Mouse (Mus musculus) liver, embryonic 16.5 days (tissue): ENCODE results near the gene Med8. TPM values are rescaled to one million over a fixed set of nuclear protein-coding genes. Genes with fewer than 3 reads are reported as not detected.

Source experiments
- ATAC-seq: fragments of 200-750 bp; cut with Nextera tagmentation; 2 replicates; pipeline ENCODE4 v1.8.0; 2017; ENCODE audit warnings: low read depth, mild to moderate bottlenecking, moderate number of reproducible peaks, moderate library complexity
- H3K27ac ChIP-seq: fragments of 300-500 bp; sonication (generic); 2 replicates; pipeline ENCODE4 v1.5.1; 2014; ENCODE audit warnings: mild to moderate bottlenecking, low read length
- H3K27me3 ChIP-seq: fragments of 300-500 bp; sonication (generic); 2 replicates; pipeline ENCODE4 v1.6.1; 2014; ENCODE audit warnings: low read depth, low read length, mixed read lengths; ENCODE audit not compliant: control insufficient read depth, insufficient read depth
- H3K36me3 ChIP-seq: fragments of 300-500 bp; sonication (generic); 2 replicates; pipeline ENCODE4 v1.6.1; 2014; ENCODE audit warnings: mild to moderate bottlenecking; ENCODE audit not compliant: control insufficient read depth, insufficient read depth
- H3K4me1 ChIP-seq: fragments of 300-500 bp; sonication (generic); 2 replicates; pipeline ENCODE4 v1.6.1; 2014; ENCODE audit warnings: low read depth, low read length, mixed read lengths; ENCODE audit not compliant: control insufficient read depth
- H3K4me2 ChIP-seq: fragments of 300-500 bp; sonication (generic); 2 replicates; pipeline ENCODE4 v1.6.1; 2014; ENCODE audit warnings: low read depth, low read length, mixed read lengths
- H3K4me3 ChIP-seq: fragments of 300-500 bp; sonication (generic); 2 replicates; pipeline ENCODE4 v1.5.1; 2014; ENCODE audit warnings: low read depth, mild to moderate bottlenecking, low read length
- H3K9ac ChIP-seq: fragments of 300-500 bp; sonication (generic); 2 replicates; pipeline ENCODE4 v1.6.1; 2014; ENCODE audit warnings: low read depth, low read length
- H3K9me3 ChIP-seq: fragments of 300-500 bp; sonication (generic); replicated peaks from 2 replicates; pipeline ENCODE4 v1.6.1; 2016; ENCODE audit warnings: low read length; ENCODE audit not compliant: control insufficient read depth
- WGBS: fragments of 180-500 bp; shearing (Covaris S2); extraction: QIAGEN DNeasy Blood & Tissue Kit; methylation state at CpG from one replicate; pipeline ENCODE4 v1.1.7; 2014; ENCODE audit not compliant: insufficient replicate concordance; 5-methylcytosine and 5-hydroxymethylcytosine counted together
- polyA plus RNA-seq: library from polyadenylated mRNA; unstranded; fragments of >200 nt; fragmentation: Nextera tagmentation; extraction: Ambion mirVana; gene quantifications from 2 replicates; pipeline ENCODE4 v1.2.1, GENCODE M21; 2015

Gene Med8
- polyA plus RNA-seq, 1 experiment from 2014 or later, result 60.9 TPM

GRCm38 (mm10) chr4:118437829-118438253, 28.7 kb downstream of the Med8 start:
- H3K4me2 ChIP-seq, result peak overlapping the region; percentile 89
- no peaks in the 10 kb centered on the region for H3K9me3 ChIP-seq
- H3K4me1 ChIP-seq, result peaks cover 38% of the 10 kb centered on the region
- no peaks in the 10 kb centered on the region for H3K27me3 ChIP-seq
- peaks cover 28% of the 10 kb centered on the region for H3K36me3 ChIP-seq
- WGBS, result 9% methylated on average over 12 of the region's 12 CpGs
- H3K4me3 ChIP-seq, result peak overlapping the region; percentile 90
- H3K9ac ChIP-seq, result peak overlapping the region; percentile 91
- no peak for ATAC-seq
- peak overlapping the region; percentile 91 for H3K27ac ChIP-seq

GRCm38 (mm10) chr4:118445088-118445487, 36.0 kb downstream of the Med8 start:
- H3K4me2 ChIP-seq, result no peak overlapping the region

DNA sequence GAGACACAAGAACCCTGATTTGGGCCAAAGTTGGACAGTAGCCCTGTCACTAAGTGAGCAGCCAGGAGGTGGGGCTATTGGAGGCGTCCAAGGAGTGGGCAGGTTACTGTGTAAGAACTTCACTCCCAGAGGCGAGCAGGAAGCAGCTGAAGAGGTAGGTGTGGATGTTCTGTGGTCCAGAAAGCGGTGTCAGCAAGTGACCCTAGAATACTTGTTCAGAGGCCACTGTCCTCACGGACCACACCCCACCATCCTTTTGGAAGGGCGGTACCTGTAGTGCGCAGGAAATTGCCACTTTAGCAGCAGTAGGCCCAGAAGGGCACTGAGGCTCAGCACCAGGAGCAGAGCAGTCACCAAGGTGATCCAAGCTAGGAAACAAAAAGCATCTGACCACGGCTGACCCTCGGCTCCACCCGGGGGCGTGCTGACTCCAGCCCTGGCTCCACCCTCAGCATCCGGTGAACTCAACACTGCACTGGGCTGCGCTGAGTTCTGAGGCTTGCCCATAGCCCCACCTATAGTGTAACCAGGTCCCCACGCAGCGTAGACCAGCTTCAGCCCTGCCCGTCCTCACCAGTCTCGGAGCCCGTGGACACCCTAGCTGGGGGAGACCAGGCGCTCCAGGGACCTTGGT, 36.8 kb downstream of the Med8 start:
- ATAC-seq, result no peak
- H3K27ac ChIP-seq, result no peak overlapping the region
- 56% methylated on average over 18 of the region's 18 CpGs for WGBS

More at GRCm38 (mm10) chr4:118445088-118445487, 36.0 kb downstream of the Med8 start:
- Histone ChIP-seq H3K9ac (no peak overlapping the region), H3K27me3 (no peaks in the 10 kb centered on the region), H3K4me3 (no peak overlapping the region), H3K27ac (no peak overlapping the region), H3K4me1 (no peaks in the 10 kb centered on the region), H3K36me3 (no peaks in the 10 kb centered on the region), H3K9me3 (no peaks in the 10 kb centered on the region)
- ATAC-seq, result no peak
- 76% methylated on average over 10 of the region's 10 CpGs for WGBS

GRCm38 (mm10) chr4:118446415-118447153, 37.4 kb downstream of the Med8 start:
- no peak for ATAC-seq
- no peaks in the 10 kb centered on the region for H3K4me1 ChIP-seq
- H3K9me3 ChIP-seq, result no peaks in the 10 kb centered on the region
- peak overlapping the region; percentile 16; the same call in 1 of the 2 replicates for H3K4me3 ChIP-seq
- no peak overlapping the region for H3K27ac ChIP-seq
- no peaks in the 10 kb centered on the region for H3K36me3 ChIP-seq
- WGBS, result 59% methylated on average over 24 of the region's 24 CpGs
- H3K9ac ChIP-seq, result no peak overlapping the region
- H3K27me3 ChIP-seq, result no peaks in the 10 kb centered on the region
- H3K4me2 ChIP-seq, result peak overlapping the region; percentile 28

More for the DNA sequence above, 36.8 kb downstream of the Med8 start:
- no peaks in the 10 kb centered on the region for H3K36me3 ChIP-seq
- peak overlapping the region; percentile 16; the same call in 1 of the 2 replicates for H3K4me3 ChIP-seq
- H3K27me3 ChIP-seq, result no peaks in the 10 kb centered on the region
- no peak overlapping the region for H3K9ac ChIP-seq
- H3K9me3 ChIP-seq, result no peaks in the 10 kb centered on the region
- H3K4me1 ChIP-seq, result no peaks in the 10 kb centered on the region
- peak overlapping the region; percentile 28 for H3K4me2 ChIP-seq

GRCm38 (mm10) chr4:118457345-118457975, 48.3 kb downstream of the Med8 start, which contains the start of gene Mpl:
Gene Mpl (minus strand): TSS chr4:118457513.
- Histone ChIP-seq H3K36me3 (no peaks in the 10 kb centered on the region), H3K27me3 (no peaks in the 10 kb centered on the region), H3K9me3 (no peaks in the 10 kb centered on the region), H3K27ac (no peak within 1 kb of the TSS), H3K4me1 (no peaks in the 10 kb centered on the region), H3K4me2 (no peak within 1 kb of the TSS), H3K9ac (no peak within 1 kb of the TSS), H3K4me3 (no peak within 1 kb of the TSS)
- ATAC-seq, result peak; percentile 30; the same call in 1 of the 2 replicates
- 24% methylated on average over 9 of the region's 9 CpGs for WGBS

DNA sequence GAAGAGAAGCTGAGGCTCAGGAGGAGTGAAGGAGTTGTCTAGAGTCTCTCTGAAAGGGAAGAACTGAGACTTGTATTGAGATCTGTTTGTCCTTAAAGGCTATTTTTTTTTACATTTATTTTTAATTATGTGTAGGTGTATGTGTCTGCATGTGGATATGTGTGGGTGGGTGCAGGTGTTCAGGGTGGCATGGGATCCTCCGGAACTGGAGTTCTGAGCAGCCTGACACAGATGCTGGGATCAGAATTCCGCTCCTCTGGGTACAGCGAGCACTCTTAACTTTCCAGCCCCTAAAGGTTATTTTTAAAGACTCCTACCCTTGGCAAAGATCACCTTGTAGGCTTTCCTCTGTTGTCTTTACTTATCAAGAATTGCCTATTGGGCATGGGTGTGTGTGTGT, 55.8 kb downstream of the Med8 start:
- ATAC-seq, result no peak
- Histone ChIP-seq H3K4me3 (no peak overlapping the region), H3K27me3 (no peaks in the 10 kb centered on the region), H3K4me2 (no peak overlapping the region), H3K9me3 (no peaks in the 10 kb centered on the region), H3K27ac (no peak overlapping the region), H3K36me3 (no peaks in the 10 kb centered on the region), H3K9ac (no peak overlapping the region), H3K4me1 (no peaks in the 10 kb centered on the region)
- 63% methylated on average over 3 of the region's 3 CpGs for WGBS

Other genes starting within 250 kb of the Med8 start
- gene Kdm4a, start 229.3 kb upstream of the Med8 start, polyA plus RNA-seq, result 9.7 and 9.8 TPM in 2 replicates
- 12.0 and 14.3 TPM in 2 replicates for gene Ptprf, start 117.9 kb upstream of the Med8 start, polyA plus RNA-seq
- 2.1 and 3.1 TPM in 2 replicates for gene Szt2, start 64 bp upstream of the Med8 start, polyA plus RNA-seq
- gene Elovl1, start 18.8 kb downstream of the Med8 start, polyA plus RNA-seq, result 79.5 and 85.1 TPM in 2 replicates
- 149 and 164 TPM in 2 replicates for gene Cdc20, start 28.0 kb downstream of the Med8 start, polyA plus RNA-seq
- 6.1 and 7.3 TPM in 2 replicates for gene Mpl, start 48.2 kb downstream of the Med8 start, polyA plus RNA-seq
- 7.3 and 7.9 TPM in 2 replicates for gene Tie1, start 80.7 kb downstream of the Med8 start, polyA plus RNA-seq
- 6.3 and 8.8 TPM in 2 replicates for gene 2610528J11Rik, start 117.7 kb downstream of the Med8 start, polyA plus RNA-seq
- gene Tmem125, start 134.7 kb downstream of the Med8 start, polyA plus RNA-seq, result 2.7 and 3.2 TPM in 2 replicates
- gene Cfap57, start 211.4 kb downstream of the Med8 start, polyA plus RNA-seq, result 0.74 and 0.91 TPM in 2 replicates
- 55.9 and 58.3 TPM in 2 replicates for gene Ebna1bp2, start 211.5 kb downstream of the Med8 start, polyA plus RNA-seq
- not detected in 2 replicates for gene Olfr62, start 249.6 kb downstream of the Med8 start, polyA plus RNA-seq